Mouse (Mus musculus) midbrain, embryonic 12.5 days (tissue): ENCODE data around the gene Pdia4. TPM values are rescaled to one million over a fixed set of nuclear protein-coding genes. Genes with fewer than 3 reads are reported as not detected.

Experiments used
- ATAC-seq: fragments of 200-750 bp; cut with Nextera tagmentation; 2 replicates; pipeline ENCODE4 v1.8.0; 2017; ENCODE audit warnings: low read depth, moderate TSS enrichment, moderate library complexity; ENCODE audit not compliant: low FRiP score
- H3K27ac ChIP-seq: fragments of 300-500 bp; sonication (generic); replicated peaks from 2 replicates; pipeline ENCODE4 v1.5.1; 2016; ENCODE audit warnings: mild to moderate bottlenecking
- H3K27me3 ChIP-seq: fragments of 300-500 bp; sonication (generic); 2 replicates; pipeline ENCODE4 v1.6.1; 2016; ENCODE audit warnings: mild to moderate bottlenecking
- H3K36me3 ChIP-seq: fragments of 300-500 bp; sonication (generic); 2 replicates; pipeline ENCODE4 v1.6.1; 2016
- H3K4me1 ChIP-seq: fragments of 300-500 bp; sonication (generic); 2 replicates; pipeline ENCODE4 v1.6.1; 2016
- H3K4me2 ChIP-seq: fragments of 300-500 bp; sonication (generic); replicated peaks from 2 replicates; pipeline ENCODE4 v1.6.1; 2016; ENCODE audit warnings: mild to moderate bottlenecking, moderate library complexity
- H3K4me3 ChIP-seq: fragments of 300-500 bp; sonication (generic); 2 replicates; pipeline ENCODE4 v1.5.1; 2016; ENCODE audit warnings: mild to moderate bottlenecking
- H3K9ac ChIP-seq: fragments of 300-500 bp; sonication (generic); replicated peaks from 2 replicates; pipeline ENCODE4 v1.6.1; 2016; ENCODE audit warnings: mild to moderate bottlenecking, moderate library complexity
- H3K9me3 ChIP-seq: fragments of 300-500 bp; sonication (generic); 2 replicates; pipeline ENCODE4 v1.6.1; 2016; ENCODE audit warnings: mild to moderate bottlenecking
- WGBS: fragments of 180-500 bp; shearing (Covaris S2); methylation state at CpG from one replicate; pipeline ENCODE4 v1.1.7; 2016; 5-methylcytosine and 5-hydroxymethylcytosine counted together
- polyA plus RNA-seq: library from polyadenylated mRNA; unstranded; fragments of >200 nt; fragmentation: Nextera tagmentation; extraction: Ambion mirVana; gene quantifications from 2 replicates; pipeline ENCODE4 v1.2.1, GENCODE M21; 2016

Gene Pdia4
- polyA plus RNA-seq, 1 experiment from 2014 or later, result 204 TPM

GRCm38 (mm10) chr6:47830104-47831078, 17.2 kb upstream of the Pdia4 start, which contains the start of gene Zfp786:
Gene Zfp786 (minus strand): TSS chr6:47830867.
- H3K9ac ChIP-seq, result peak within 1 kb of the TSS; percentile 80
- peak; percentile 93 for ATAC-seq
- H3K4me3 ChIP-seq, result peak within 1 kb of the TSS; percentile 73
- peak within 1 kb of the TSS; percentile 50 for H3K4me2 ChIP-seq
- 2% methylated on average over 64 of the region's 64 CpGs for WGBS
- H3K9me3 ChIP-seq, result no peaks in the 10 kb centered on the region
- no peaks in the 10 kb centered on the region for H3K27me3 ChIP-seq
- 0 out of 2 replicates have a peak, but pooled peaks cover 3% of the 10 kb centered on the region for H3K36me3 ChIP-seq
- H3K27ac ChIP-seq, result peak within 1 kb of the TSS; percentile 91
- H3K4me1 ChIP-seq, result peaks cover 7% of the 10 kb centered on the region; the same call in 1 of the 2 replicates

GRCm38 (mm10) chr6:47828950-47829349, 15.7 kb upstream of the Pdia4 start:
- Histone ChIP-seq H3K4me1 (peaks cover 7% of the 10 kb centered on the region; the same call in 1 of the 2 replicates), H3K27me3 (no peaks in the 10 kb centered on the region), H3K36me3 (peaks cover 12% of the 10 kb centered on the region; the same call in 1 of the 2 replicates), H3K27ac (no peak overlapping the region), H3K9me3 (no peaks in the 10 kb centered on the region), H3K4me2 (peak overlapping the region; percentile 50), H3K9ac (0 out of 2 replicates have a peak overlapping the region, but pooled peaks have one; percentile 20), H3K4me3 (peak overlapping the region; percentile 73)
- ATAC-seq, result no peak
- WGBS, result 42% methylated on average over 1 of the region's 1 CpGs

GRCm38 (mm10) chr6:47827462-47827861, 14.2 kb upstream of the Pdia4 start:
- 96% methylated on average over 4 of the region's 4 CpGs for WGBS
- peaks cover 26% of the 10 kb centered on the region for H3K36me3 ChIP-seq
- H3K9ac ChIP-seq, result no peak overlapping the region
- H3K9me3 ChIP-seq, result no peaks in the 10 kb centered on the region
- peaks cover 7% of the 10 kb centered on the region; the same call in 1 of the 2 replicates for H3K4me1 ChIP-seq
- H3K27ac ChIP-seq, result no peak overlapping the region
- no peak for ATAC-seq
- H3K4me3 ChIP-seq, result no peak overlapping the region
- no peaks in the 10 kb centered on the region for H3K27me3 ChIP-seq
- H3K4me2 ChIP-seq, result no peak overlapping the region

GRCm38 (mm10) chr6:47824241-47824640, 11.0 kb upstream of the Pdia4 start:
- Histone ChIP-seq H3K9ac (no peak overlapping the region), H3K36me3 (peaks cover 57% of the 10 kb centered on the region), H3K27me3 (no peaks in the 10 kb centered on the region), H3K9me3 (no peaks in the 10 kb centered on the region), H3K4me3 (no peak overlapping the region), H3K4me2 (no peak overlapping the region), H3K4me1 (0 out of 2 replicates have a peak, but pooled peaks cover 2% of the 10 kb centered on the region), H3K27ac (no peak overlapping the region)
- ATAC-seq, result no peak
- 74% methylated on average over 2 of the region's 2 CpGs for WGBS

- peaks cover 73% of the 10 kb centered on the region for H3K36me3 ChIP-seq
- WGBS, result 97% methylated on average over 6 of the region's 6 CpGs
Observed at GRCm38 (mm10) chr6:47821776-47822175, 8.5 kb upstream of the Pdia4 start.

GRCm38 (mm10) chr6:47821236-47821635, 8.0 kb upstream of the Pdia4 start:
- WGBS, result 96% methylated on average over 5 of the region's 5 CpGs
- no peak for ATAC-seq
- Histone ChIP-seq H3K4me2 (no peak overlapping the region), H3K4me1 (no peaks in the 10 kb centered on the region), H3K27ac (no peak overlapping the region), H3K27me3 (no peaks in the 10 kb centered on the region), H3K9ac (no peak overlapping the region), H3K9me3 (no peaks in the 10 kb centered on the region), H3K36me3 (peaks cover 73% of the 10 kb centered on the region), H3K4me3 (no peak overlapping the region)

More at GRCm38 (mm10) chr6:47821776-47822175, 8.5 kb upstream of the Pdia4 start:
- H3K9ac ChIP-seq, result no peak overlapping the region
- H3K27me3 ChIP-seq, result no peaks in the 10 kb centered on the region
- no peak for ATAC-seq
- no peaks in the 10 kb centered on the region for H3K4me1 ChIP-seq
- no peak overlapping the region for H3K27ac ChIP-seq
- H3K4me2 ChIP-seq, result no peak overlapping the region
- no peaks in the 10 kb centered on the region for H3K9me3 ChIP-seq
- no peak overlapping the region for H3K4me3 ChIP-seq

- peaks cover 76% of the 10 kb centered on the region for H3K36me3 ChIP-seq
- H3K4me2 ChIP-seq, result no peak overlapping the region
- no peak overlapping the region for H3K4me3 ChIP-seq
- 93% methylated on average over 23 of the region's 23 CpGs for WGBS
- ATAC-seq, result no peak
- H3K27ac ChIP-seq, result no peak overlapping the region
- no peak overlapping the region for H3K9ac ChIP-seq
- no peaks in the 10 kb centered on the region for H3K4me1 ChIP-seq
- no peaks in the 10 kb centered on the region for H3K9me3 ChIP-seq
- H3K27me3 ChIP-seq, result no peaks in the 10 kb centered on the region
Observed at GRCm38 (mm10) chr6:47819626-47820325, 6.5 kb upstream of the Pdia4 start.

- Histone ChIP-seq H3K27me3 (no peaks in the 10 kb centered on the region), H3K9ac (no peak overlapping the region), H3K9me3 (no peaks in the 10 kb centered on the region), H3K4me3 (no peak overlapping the region), H3K36me3 (peaks cover 66% of the 10 kb centered on the region), H3K4me2 (no peak overlapping the region), H3K27ac (no peak overlapping the region), H3K4me1 (peaks cover 3% of the 10 kb centered on the region; the same call in 1 of the 2 replicates)
- WGBS, result 95% methylated on average over 8 of the region's 8 CpGs
- no peak for ATAC-seq
Observed at GRCm38 (mm10) chr6:47818721-47819120, 5.5 kb upstream of the Pdia4 start.

- Histone ChIP-seq H3K4me2 (no peak overlapping the region), H3K4me3 (no peak overlapping the region), H3K27ac (no peak overlapping the region), H3K4me1 (peaks cover 14% of the 10 kb centered on the region), H3K9me3 (no peaks in the 10 kb centered on the region), H3K9ac (no peak overlapping the region), H3K36me3 (peaks cover 43% of the 10 kb centered on the region), H3K27me3 (no peaks in the 10 kb centered on the region)
- WGBS, result 96% methylated on average over 1 of the region's 1 CpGs
- no peak for ATAC-seq
Observed at GRCm38 (mm10) chr6:47816151-47816550, 2.9 kb upstream of the Pdia4 start.

GRCm38 (mm10) chr6:47812271-47812915, 837 bp downstream of the Pdia4 start:
- WGBS, result under 1% methylated on average over 17 of the region's 17 CpGs
- Histone ChIP-seq H3K36me3 (peaks cover 14% of the 10 kb centered on the region), H3K27ac (peak overlapping the region; percentile 95), H3K4me2 (peak overlapping the region; percentile 80), H3K4me1 (peaks cover 32% of the 10 kb centered on the region), H3K27me3 (no peaks in the 10 kb centered on the region), H3K4me3 (peak overlapping the region; percentile 85), H3K9ac (peak overlapping the region; percentile 90), H3K9me3 (no peaks in the 10 kb centered on the region)
- no peak for ATAC-seq

GRCm38 (mm10) chr6:47811324-47811723, 1.9 kb downstream of the Pdia4 start:
- no peaks in the 10 kb centered on the region for H3K27me3 ChIP-seq
- no peaks in the 10 kb centered on the region for H3K9me3 ChIP-seq
- peaks cover 32% of the 10 kb centered on the region for H3K4me1 ChIP-seq
- peak overlapping the region; percentile 85 for H3K4me3 ChIP-seq
- 67% methylated on average over 5 of the region's 5 CpGs for WGBS
- peaks cover 18% of the 10 kb centered on the region for H3K36me3 ChIP-seq
- ATAC-seq, result no peak
- H3K9ac ChIP-seq, result peak overlapping the region; percentile 90
- peak overlapping the region; percentile 80 for H3K4me2 ChIP-seq
- no peak overlapping the region for H3K27ac ChIP-seq
